Mouse (Mus musculus): ENCODE measurements around the gene Bicral. TPM values are rescaled to one million over a fixed set of nuclear protein-coding genes. Genes with fewer than 3 reads are reported as not detected.

Bicral gene
- polyA plus RNA-seq (2012; rRNA removed): 9.0 and 9.2 TPM in 2 replicates

DNA sequence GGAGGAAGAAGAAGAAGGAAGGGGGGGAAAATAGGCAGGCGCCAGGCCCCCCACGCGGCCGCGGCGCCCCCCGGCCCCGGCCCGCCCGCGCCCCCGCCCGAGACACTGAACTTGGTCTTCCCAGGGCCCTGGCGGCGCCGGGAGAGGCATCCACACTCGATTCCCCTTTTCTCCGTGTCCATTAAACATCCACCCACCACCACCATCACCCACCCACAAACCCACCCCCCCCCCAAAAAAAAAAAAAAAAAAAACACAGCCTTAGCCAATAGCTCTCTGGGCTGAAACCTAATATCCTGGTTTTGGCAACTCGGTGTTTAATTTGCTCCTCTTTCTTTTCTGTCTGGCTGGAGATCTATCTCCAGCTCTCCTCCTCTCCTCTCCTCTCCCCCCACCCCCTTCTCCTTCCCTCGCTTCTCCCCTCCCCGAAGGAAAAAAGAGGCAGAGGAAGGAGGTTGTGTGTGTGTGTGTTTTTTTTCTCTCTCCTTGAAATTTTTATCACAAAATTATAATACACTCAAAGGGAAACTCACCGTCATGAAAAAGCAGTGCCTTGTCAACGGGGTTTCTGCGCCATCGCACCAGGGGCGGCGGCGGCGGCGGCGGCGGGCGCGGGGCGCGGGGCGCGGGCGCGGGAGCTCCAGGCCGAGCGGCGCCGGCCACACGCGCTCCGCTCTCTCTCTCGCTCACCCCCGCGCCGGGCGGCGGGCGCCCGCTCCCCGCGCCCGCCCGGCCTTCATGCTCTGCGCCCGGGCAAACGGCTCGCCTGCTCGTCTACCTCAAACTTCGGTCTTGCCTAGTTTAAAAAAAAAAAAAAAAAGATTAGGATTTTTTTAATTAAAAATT, at the start of gene Bicral:
TSS of gene Bicral (minus strand) at position 580 of the 846 bp plus-strand sequence.

DNA sequence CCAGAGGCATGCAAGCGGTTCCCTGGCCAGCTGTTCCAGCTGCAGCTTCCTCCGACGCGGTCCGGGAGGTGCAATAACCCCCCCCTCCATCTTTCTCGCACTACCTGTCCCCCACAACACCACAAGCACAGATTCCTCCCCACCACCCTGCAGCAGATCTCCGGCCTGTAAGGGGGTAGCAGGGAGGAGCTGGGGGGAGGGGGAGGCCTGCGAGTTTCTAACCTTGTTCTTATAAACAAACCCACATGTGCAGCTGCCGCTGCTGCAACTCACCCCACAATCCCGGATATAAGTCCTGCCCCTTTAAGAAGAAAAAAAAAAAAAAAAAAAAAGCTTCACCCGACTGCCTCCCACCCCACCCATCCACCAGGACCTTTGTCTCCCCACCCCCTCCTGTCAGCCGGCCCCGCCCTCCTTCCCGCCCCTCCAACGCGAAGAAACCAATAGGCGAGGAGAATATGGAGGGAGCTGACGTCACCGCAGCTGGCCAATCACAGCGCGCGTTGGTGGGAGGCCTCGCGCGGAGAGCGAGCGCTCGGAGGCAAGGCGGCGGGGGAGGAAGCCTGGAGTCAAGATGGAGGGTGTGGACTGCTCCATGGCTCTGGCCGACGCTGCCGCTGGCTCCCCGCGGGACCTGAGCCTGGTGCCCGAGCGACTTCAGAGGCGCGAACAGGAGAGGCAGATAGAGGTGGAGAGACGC, 32.0 kb upstream of the Bicral start, which contains the start of gene Tbcc:
TSS of gene Tbcc (plus strand) at position 569 of the 700 bp plus-strand sequence.

DNA sequence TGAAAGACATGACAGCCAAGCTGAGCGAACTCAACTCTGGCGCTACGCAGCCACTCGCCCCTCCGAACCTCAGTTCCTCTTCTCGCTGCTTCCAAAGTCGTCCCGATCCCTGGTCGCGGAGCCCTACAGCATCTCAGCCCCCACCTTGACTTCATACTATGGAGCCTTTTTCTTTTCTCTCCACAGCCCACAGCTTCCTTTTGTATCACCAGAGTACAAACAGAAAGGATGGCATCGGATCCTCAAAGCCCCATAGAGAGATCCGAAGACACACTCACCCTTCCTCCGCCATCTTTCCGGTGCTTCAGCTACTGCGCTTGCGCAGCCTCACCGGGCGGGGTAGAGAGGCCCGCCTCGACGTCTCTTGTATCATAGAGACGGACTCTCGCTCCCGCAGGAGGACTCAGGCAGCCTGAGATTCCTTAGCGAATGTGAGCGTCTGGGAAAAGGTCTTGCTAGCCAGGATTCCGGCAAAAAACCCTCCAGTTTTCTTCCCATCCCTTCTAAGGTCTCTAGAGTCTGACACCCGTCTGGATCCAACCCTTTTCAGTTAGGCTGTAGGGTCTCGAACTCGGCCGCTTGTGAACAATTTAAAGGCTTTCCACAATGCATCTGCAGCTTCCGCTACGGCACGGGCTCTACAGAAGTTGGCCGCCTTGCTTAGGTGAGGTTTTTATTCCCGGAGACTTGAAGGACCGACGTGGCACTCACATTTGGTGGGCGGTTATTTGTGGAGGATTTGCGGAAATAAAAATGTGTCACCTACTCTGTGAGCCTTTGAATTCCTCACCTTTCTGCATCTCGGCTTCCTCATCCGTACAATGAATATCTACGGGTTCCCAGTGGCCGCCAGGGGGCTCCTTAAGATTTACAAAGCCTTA, 75.7 kb downstream of the Bicral start, which contains the start of gene Rpl7l1:
TSS of gene Rpl7l1 (minus strand) at position 332 of the 881 bp plus-strand sequence.

DNA sequence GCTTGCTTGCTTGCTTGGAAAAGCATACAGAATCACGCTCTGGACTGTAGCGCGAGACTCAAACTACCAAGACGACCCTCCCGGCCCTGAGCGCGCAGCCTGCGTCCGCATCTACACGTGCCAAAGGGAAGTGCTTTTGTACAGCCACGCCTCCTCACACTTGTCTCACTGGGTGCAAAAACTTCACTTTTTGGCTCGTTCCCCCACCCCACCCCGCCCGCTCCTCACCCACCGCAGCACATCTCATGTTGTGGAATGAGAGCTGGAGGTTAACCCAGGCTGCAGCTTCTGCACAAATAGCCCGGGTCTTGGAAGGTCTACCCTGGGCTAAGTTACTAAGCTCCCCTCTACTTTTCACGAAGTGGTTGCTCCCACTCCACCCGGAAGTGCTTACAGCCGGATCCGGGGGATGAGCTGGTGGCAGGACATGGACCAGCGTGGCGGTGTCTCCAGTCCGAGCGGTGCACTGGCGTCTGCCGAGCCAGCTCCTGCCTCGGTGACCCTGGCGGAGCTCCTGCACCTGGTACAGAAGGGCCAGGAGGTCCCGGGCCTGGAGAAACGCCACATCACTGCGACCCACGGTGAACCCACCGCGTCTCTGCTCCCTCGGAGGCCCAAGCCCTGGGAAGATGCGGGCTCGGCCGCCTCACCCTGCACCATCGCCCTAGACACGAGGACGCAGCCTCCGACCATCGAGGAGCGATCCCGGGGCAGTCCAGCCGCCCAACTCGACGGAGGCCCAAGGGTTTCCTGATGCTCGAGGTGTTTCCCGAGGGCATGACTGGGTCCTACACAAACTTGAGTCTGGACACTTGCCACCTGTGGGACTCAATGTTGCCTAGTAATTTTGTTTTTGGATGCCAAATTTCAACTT, 85.6 kb downstream of the Bicral start, which contains the start of gene 2310039H08Rik:
TSS of gene 2310039H08Rik (plus strand) at position 232 of the 874 bp plus-strand sequence.

DNA sequence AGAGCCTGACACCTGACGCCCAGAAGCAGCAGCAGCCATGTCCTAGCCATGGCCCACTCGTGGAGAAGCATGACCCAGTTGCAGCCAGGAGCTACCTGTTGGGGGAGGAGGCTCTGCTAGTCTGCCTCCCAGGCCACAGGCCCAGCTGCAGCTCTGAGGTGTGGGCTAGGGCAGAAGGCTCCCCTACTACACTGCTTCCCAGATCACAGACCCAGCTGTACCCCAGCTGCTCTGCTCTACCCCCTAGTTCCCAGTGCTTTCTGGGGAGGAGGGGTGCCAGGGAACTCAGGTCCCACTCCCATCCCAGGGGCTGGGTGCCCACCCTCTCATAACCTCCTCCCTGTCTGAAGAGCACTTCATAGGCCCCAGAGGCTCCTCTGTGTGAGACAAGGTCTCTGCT, 94.7 kb downstream of the Bicral start, which contains the start of gene Ptcra:
TSS of gene Ptcra (minus strand) at position 169 of the 400 bp plus-strand sequence.

DNA sequence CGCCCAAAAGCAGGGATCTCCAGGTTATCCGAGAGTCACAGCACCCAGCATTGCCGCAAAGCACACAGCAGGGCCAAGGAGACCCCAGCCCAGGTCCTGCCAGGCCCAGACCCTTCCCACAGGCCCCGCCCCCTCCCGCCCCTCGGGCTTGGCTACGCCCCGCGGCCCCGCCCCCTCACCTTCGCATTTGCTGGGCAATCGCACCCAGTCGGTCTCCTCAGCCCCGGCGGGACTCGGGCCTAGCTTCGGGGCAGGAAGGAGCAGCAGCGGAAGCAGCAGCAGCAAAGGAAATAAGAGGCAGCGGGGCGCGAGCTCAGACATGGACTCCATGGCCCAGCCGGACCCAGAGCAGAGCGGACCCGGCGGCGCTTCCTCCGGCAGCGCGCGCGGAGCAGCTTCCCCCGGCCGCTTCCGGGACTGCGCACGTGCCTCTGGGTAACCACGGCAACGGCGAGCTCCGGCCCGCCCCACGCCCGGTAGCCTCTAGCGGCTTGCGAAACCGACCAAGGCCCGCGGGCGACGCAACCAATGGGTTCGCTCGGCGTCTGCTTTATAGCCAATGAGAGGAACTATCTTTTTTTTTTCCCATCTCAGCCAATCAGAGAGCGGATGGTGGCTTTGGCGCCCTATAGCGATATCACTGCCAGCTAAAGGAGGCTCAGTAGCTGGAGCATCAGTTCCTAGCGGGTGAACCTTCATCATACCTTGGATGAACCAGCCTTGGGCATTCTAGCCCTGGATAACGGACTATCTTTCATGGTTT, 106.3 kb downstream of the Bicral start, which contains the start of gene Cnpy3:
TSS of gene Cnpy3 (minus strand) at position 421 of the 763 bp plus-strand sequence.

Other genes starting within 250 kb of the Bicral start
- gene Ptk7, start 229.0 kb downstream of the Bicral start, polyA plus RNA-seq (2012; rRNA removed): 18.7 and 23.5 TPM in 2 replicates
- gene Klc4, start 212.5 kb downstream of the Bicral start, polyA plus RNA-seq (2012; rRNA removed): 104 and 125 TPM in 2 replicates
- gene Mrpl2, start 212.3 kb downstream of the Bicral start, polyA plus RNA-seq (2012; rRNA removed): 114 and 139 TPM in 2 replicates
- gene Cul7, start 208.1 kb downstream of the Bicral start, polyA plus RNA-seq (2012; rRNA removed): 23.0 and 25.6 TPM in 2 replicates
- gene Rrp36, start 184.1 kb downstream of the Bicral start, polyA plus RNA-seq (2012; rRNA removed): 35.6 and 39.8 TPM in 2 replicates
- gene Mea1, start 179.7 kb downstream of the Bicral start, polyA plus RNA-seq (2012; rRNA removed): 74.0 and 78.7 TPM in 2 replicates
- 74.5 and 80.0 TPM in 2 replicates for gene Klhdc3, start 177.6 kb downstream of the Bicral start, polyA plus RNA-seq (2012; rRNA removed)
- 49.5 and 53.3 TPM in 2 replicates for gene Ppp2r5d, start 153.4 kb downstream of the Bicral start, polyA plus RNA-seq (2012; rRNA removed)
- gene Pex6, start 147.0 kb downstream of the Bicral start, polyA plus RNA-seq (2012; rRNA removed): 90.8 and 100 TPM in 2 replicates
- gene Gnmt, start 129.3 kb downstream of the Bicral start, polyA plus RNA-seq (2012; rRNA removed): 2.2 and 3.6 TPM in 2 replicates
- 33.1 and 38.2 TPM in 2 replicates for gene Cnpy3, start 106.3 kb downstream of the Bicral start, polyA plus RNA-seq (2012; rRNA removed)
- 0.14 TPM in 1 of 2 replicates, not detected in the other for gene Ptcra, start 94.8 kb downstream of the Bicral start, polyA plus RNA-seq (2012; rRNA removed)
- 173 and 174 TPM in 2 replicates for gene 2310039H08Rik, start 85.8 kb downstream of the Bicral start, polyA plus RNA-seq (2012; rRNA removed)
- gene Rpl7l1, start 75.8 kb downstream of the Bicral start, polyA plus RNA-seq (2012; rRNA removed): 12.5 and 14.0 TPM in 2 replicates
- 22.9 and 29.6 TPM in 2 replicates for gene Tbcc, start 32.2 kb upstream of the Bicral start, polyA plus RNA-seq (2012; rRNA removed)
- not detected in 2 replicates for gene Prph2, start 52.0 kb upstream of the Bicral start, polyA plus RNA-seq (2012; rRNA removed)
- 22.0 and 23.2 TPM in 2 replicates for gene Ubr2, start 152.1 kb upstream of the Bicral start, polyA plus RNA-seq (2012; rRNA removed)